Mouse (Mus musculus) erythroblast, embryonic 14.5 days (primary cell): ENCODE measurements around the gene Pabpc4. TPM values are rescaled to one million over a fixed set of nuclear protein-coding genes. Genes with fewer than 3 reads are reported as not detected.
"Not testable (repeated sequence)": the region's sequence is repeated elsewhere in the genome, so short reads cannot be mapped to it uniquely, and the experiment has no call there.

ENCODE experiments used
- H3K27me3 ChIP-seq: 2 replicates; pipeline ENCODE4 v1.6.1; 2012; ENCODE audit warnings: inconsistent platforms; ENCODE audit not compliant: control insufficient read depth
- H3K36me3 ChIP-seq: 2 replicates; pipeline ENCODE4 v1.6.1; 2012; ENCODE audit warnings: mild to moderate bottlenecking, inconsistent platforms; ENCODE audit not compliant: control insufficient read depth
- H3K4me1 ChIP-seq: 2 replicates; pipeline ENCODE4 v1.6.1; 2012; ENCODE audit warnings: inconsistent platforms; ENCODE audit not compliant: control insufficient read depth
- H3K4me3 ChIP-seq: replicated peaks from 2 replicates; pipeline ENCODE3; 2012; ENCODE audit warnings: moderate library complexity, mild to moderate bottlenecking, inconsistent platforms
- H3K9me3 ChIP-seq: 2 replicates; pipeline ENCODE4 v1.6.1; 2012; ENCODE audit warnings: low read length, inconsistent platforms, mixed read lengths; ENCODE audit not compliant: control insufficient read depth
- GATA1 ChIP-seq: IDR thresholded peaks from 2 replicates; pipeline ENCODE4 v1.6.1; 2012; ENCODE audit warnings: low read length, inconsistent platforms, mixed read lengths
- TAL1 ChIP-seq: IDR thresholded peaks from 3 replicates; pipeline ENCODE4 v1.6.1; 2012; ENCODE audit warnings: low read length, inconsistent platforms, mixed read lengths
- polyA plus RNA-seq: library from polyadenylated mRNA; stranded (reverse); fragments of >175 nt; gene quantifications from 2 replicates; pipeline ENCODE4 v1.2.3, GENCODE M21; 2012

Gene Pabpc4
- polyA plus RNA-seq, 1 experiment: 693 TPM

- Histone ChIP-seq H3K27me3 (no peaks in the 10 kb centered on the region), H3K4me1 (peaks cover 29% of the 10 kb centered on the region), H3K36me3 (peaks cover 100% of the 10 kb centered on the region), H3K9me3 (peaks cover 1% of the 10 kb centered on the region; the same call in 1 of the 2 replicates), H3K4me3 (no peak overlapping the region)
- TF ChIP-seq TAL1 (no peak), GATA1 (no peak)
Observed at GRCm38 (mm10) chr4:123297195-123297960, 35.2 kb downstream of the Pabpc4 start.

DNA sequence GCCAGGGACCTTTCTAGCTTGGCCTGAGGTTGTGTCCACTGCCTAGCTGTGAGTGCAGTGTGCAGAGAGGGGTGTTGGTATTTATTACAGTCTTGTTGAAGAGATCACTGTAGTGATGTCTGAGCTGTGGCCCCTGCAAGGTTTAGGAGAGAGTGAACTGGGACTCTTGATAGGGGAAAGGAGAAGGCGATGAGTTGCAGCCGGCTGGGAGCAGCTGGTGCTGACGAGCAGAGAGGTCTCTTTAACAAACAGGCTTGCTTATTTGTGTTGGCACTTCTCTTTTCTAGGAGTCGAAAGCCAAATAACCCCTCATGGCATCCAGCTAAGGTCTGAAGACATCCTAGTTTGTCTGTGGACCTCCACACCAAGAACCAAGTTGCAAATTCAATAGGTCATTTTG, 36.1 kb downstream of the Pabpc4 start:
- H3K36me3 ChIP-seq: peaks cover 100% of the 10 kb centered on the region
- no peak overlapping the region for H3K4me3 ChIP-seq
- peaks cover 24% of the 10 kb centered on the region for H3K4me1 ChIP-seq
- no peaks in the 10 kb centered on the region for H3K27me3 ChIP-seq
- TF ChIP-seq GATA1 (no peak), TAL1 (no peak)
- H3K9me3 ChIP-seq: peaks cover 6% of the 10 kb centered on the region

GRCm38 (mm10) chr4:123298980-123299670, 37.0 kb downstream of the Pabpc4 start:
- TF ChIP-seq TAL1 (no peak), GATA1 (no peak)

GRCm38 (mm10) chr4:123305789-123306188, 43.6 kb downstream of the Pabpc4 start:
- H3K4me3 ChIP-seq: no peak overlapping the region
- peaks cover 74% of the 10 kb centered on the region for H3K36me3 ChIP-seq
- TF ChIP-seq GATA1: no peak
- TF ChIP-seq TAL1: no peak
- H3K27me3 ChIP-seq: no peaks in the 10 kb centered on the region
- peaks cover 8% of the 10 kb centered on the region for H3K4me1 ChIP-seq
- peaks cover 14% of the 10 kb centered on the region for H3K9me3 ChIP-seq

More at GRCm38 (mm10) chr4:123298980-123299670, 37.0 kb downstream of the Pabpc4 start:
- peaks cover 14% of the 10 kb centered on the region for H3K9me3 ChIP-seq
- H3K4me3 ChIP-seq: no peak overlapping the region
- H3K36me3 ChIP-seq: peaks cover 100% of the 10 kb centered on the region
- peaks cover 22% of the 10 kb centered on the region for H3K4me1 ChIP-seq
- no peaks in the 10 kb centered on the region for H3K27me3 ChIP-seq

- no peaks in the 10 kb centered on the region for H3K27me3 ChIP-seq
- TF ChIP-seq TAL1 (no peak), GATA1 (no peak)
- H3K9me3 ChIP-seq: peaks cover 14% of the 10 kb centered on the region
- no peak overlapping the region for H3K4me3 ChIP-seq
- H3K4me1 ChIP-seq: peaks cover 8% of the 10 kb centered on the region
- H3K36me3 ChIP-seq: peaks cover 62% of the 10 kb centered on the region
Observed at GRCm38 (mm10) chr4:123306999-123307398, 44.8 kb downstream of the Pabpc4 start.

DNA sequence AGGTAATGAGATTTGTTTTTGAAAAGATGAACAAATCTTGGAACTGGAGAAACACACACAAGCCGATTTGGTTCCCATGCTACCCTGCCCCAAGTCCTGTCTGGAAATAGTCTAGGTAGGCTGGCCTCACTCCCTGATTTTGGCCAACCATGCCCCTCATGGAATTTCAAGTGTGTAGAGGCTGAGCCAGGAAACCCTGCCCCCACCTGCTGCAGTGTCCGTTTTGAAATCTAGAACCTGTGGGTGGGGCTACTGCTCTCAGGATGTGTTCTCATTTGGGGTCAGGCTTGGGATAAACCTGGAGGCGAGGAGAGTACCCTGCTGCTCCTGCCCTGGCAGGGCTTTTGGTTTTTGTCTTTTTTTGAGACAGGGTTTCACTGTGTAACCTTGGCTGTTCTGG, 46.1 kb downstream of the Pabpc4 start:
- Histone ChIP-seq H3K4me3 (no peak overlapping the region), H3K4me1 (peaks cover 11% of the 10 kb centered on the region), H3K27me3 (no peaks in the 10 kb centered on the region), H3K9me3 (peaks cover 8% of the 10 kb centered on the region), H3K36me3 (peaks cover 49% of the 10 kb centered on the region)
- no peak for TF ChIP-seq TAL1
- no peak for TF ChIP-seq GATA1

DNA sequence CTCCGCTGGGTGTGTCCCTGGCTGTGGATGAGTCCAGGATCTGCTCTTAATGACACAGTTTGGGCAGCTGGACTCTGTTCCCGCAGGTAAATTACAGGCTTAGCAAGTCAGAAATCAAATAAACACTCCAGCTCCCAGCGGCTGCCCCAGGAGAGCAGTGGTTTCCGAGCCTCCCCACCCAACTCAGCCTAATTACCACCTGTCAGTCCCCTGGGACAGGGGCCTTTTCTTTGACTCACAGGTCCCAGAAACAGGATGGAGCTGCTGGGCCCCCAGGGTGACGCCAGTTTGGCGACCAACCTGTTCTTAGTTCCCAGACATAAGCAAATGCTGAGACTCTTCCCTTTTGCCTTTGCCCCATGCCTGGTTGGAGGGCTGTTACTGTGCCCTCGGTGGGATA, 49.7 kb downstream of the Pabpc4 start:
- TF ChIP-seq TAL1: no peak
- no peak for TF ChIP-seq GATA1
- H3K4me1 ChIP-seq: peaks cover 3% of the 10 kb centered on the region

DNA sequence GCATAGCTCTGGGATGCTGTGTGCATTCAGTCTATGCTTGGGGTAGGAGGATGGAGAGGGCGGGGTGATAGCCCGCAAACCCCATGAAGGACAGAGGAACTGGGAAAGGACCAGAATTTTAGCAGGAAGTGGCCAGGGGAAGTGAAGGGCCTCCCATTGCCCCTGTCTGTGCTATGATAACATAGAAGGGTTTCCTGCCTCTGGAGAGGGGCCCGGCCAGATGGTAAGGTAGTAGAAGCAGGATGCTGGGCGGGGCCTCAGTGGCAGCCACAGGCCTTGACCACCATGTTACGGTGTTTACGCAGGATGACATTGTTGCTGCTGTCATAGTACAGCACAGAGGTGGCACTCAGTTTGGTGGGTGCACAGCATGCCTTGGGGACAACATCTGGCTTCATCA, 50.9 kb downstream of the Pabpc4 start:
- Histone ChIP-seq H3K27me3 (no peaks in the 10 kb centered on the region), H3K4me3 (no peak overlapping the region), H3K4me1 (peaks cover 3% of the 10 kb centered on the region), H3K9me3 (no peaks in the 10 kb centered on the region), H3K36me3 (peaks cover 6% of the 10 kb centered on the region; the same call in 1 of the 2 replicates)
- TF ChIP-seq TAL1 (no peak), GATA1 (no peak)

More for the DNA sequence above, 49.7 kb downstream of the Pabpc4 start:
- H3K4me3 ChIP-seq: no peak overlapping the region
- H3K36me3 ChIP-seq: peaks cover 16% of the 10 kb centered on the region
- no peaks in the 10 kb centered on the region for H3K9me3 ChIP-seq
- H3K27me3 ChIP-seq: no peaks in the 10 kb centered on the region

DNA sequence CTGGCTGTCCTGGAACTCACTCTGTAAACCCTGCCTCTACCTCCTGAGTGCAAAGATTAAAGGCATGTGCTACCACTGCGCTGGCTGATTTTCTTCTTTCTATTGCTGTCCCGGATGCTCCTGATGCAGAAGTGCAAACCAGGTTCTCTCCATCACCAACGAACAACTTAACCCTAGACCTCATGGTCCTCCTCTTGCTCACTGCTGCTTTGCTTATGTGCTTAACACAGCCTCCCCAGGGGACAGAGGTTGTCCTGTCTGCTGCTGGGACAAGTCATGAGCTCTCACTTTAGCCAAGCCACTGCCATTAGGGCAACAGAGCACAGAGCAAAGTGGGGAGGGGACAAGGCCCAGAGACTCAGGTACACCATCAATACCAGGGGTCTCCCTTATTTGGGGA, 52.3 kb downstream of the Pabpc4 start:
- H3K4me1 ChIP-seq: peaks cover 3% of the 10 kb centered on the region

DNA sequence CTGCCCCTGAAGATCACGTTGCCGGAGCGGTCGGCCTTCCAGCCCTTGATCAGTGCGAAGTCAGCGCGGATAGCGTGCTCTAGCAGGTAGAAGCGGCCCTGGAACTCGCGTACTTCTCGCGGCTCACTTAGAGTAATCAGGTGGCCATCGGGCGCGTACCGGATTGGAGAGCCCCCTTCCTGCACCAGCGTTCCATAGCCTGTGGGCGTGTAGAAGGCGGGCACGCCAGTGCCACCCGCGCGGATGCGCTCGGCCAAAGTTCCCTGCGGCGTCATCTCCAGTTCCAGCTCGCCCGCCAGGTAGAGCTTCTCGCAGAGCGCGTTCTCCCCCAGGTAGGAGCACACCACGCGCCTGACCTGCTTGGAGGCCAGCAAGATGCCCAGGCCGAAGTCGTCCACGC, 60.8 kb downstream of the Pabpc4 start:
- H3K36me3 ChIP-seq, H3K9me3 ChIP-seq, H3K4me3 ChIP-seq, H3K4me1 ChIP-seq: not testable (repeated sequence)
- H3K27me3 ChIP-seq: peaks cover 27% of the 10 kb centered on the region

More for the DNA sequence above, 52.3 kb downstream of the Pabpc4 start:
- Histone ChIP-seq H3K9me3 (no peaks in the 10 kb centered on the region), H3K4me3 (no peak overlapping the region), H3K36me3 (peaks cover 2% of the 10 kb centered on the region; the same call in 1 of the 2 replicates), H3K27me3 (no peaks in the 10 kb centered on the region)
- TF ChIP-seq GATA1 (no peak), TAL1 (no peak)
